Mouse (Mus musculus) liver, embryonic 11.5 days (tissue): Measurements from ENCODE around the gene Sept11. TPM values are rescaled to one million over a fixed set of nuclear protein-coding genes. Genes with fewer than 3 reads are reported as not detected.

Experiments used
- ATAC-seq: fragments of 200-750 bp; cut with Nextera tagmentation; replicated peaks from 2 replicates; pipeline ENCODE4 v1.8.0; 2017; ENCODE audit warnings: moderate number of reproducible peaks, mild to moderate bottlenecking, moderate TSS enrichment, moderate library complexity; ENCODE audit not compliant: low FRiP score
- DNase-seq: peaks from one replicate; pipeline ENCODE4 v3.0.0-alpha.2; 2017; ENCODE audit warnings: low spot score
- H3K27ac ChIP-seq: fragments of 300-500 bp; sonication (generic); 2 replicates; pipeline ENCODE4 v1.5.1; 2014; ENCODE audit warnings: mild to moderate bottlenecking, low read depth, low read length, control low read depth
- H3K27me3 ChIP-seq: fragments of 300-500 bp; sonication (generic); replicated peaks from 2 replicates; pipeline ENCODE4 v1.6.1; 2014; ENCODE audit warnings: low read length, mixed read lengths; ENCODE audit not compliant: control insufficient read depth, insufficient read depth
- H3K36me3 ChIP-seq: fragments of 300-500 bp; sonication (generic); 2 replicates; pipeline ENCODE4 v1.6.1; 2014; ENCODE audit warnings: mild to moderate bottlenecking, low read length, moderate library complexity, mixed read lengths; ENCODE audit not compliant: control insufficient read depth, insufficient read depth
- H3K4me1 ChIP-seq: fragments of 300-500 bp; sonication (generic); replicated peaks from 2 replicates; pipeline ENCODE4 v1.6.1; 2014; ENCODE audit warnings: low read length, mixed read lengths; ENCODE audit not compliant: control insufficient read depth, insufficient read depth
- H3K4me2 ChIP-seq: fragments of 300-500 bp; sonication (generic); 2 replicates; pipeline ENCODE4 v1.6.1; 2014; ENCODE audit warnings: mild to moderate bottlenecking, control low read depth, moderate library complexity
- H3K4me3 ChIP-seq: fragments of 300-500 bp; sonication (generic); 2 replicates; pipeline ENCODE4 v1.5.1; 2014; ENCODE audit warnings: low read depth, low read length, control low read depth
- H3K9ac ChIP-seq: fragments of 300-500 bp; sonication (generic); 2 replicates; pipeline ENCODE4 v1.6.1; 2014; ENCODE audit warnings: low read depth, low read length, control low read depth
- H3K9me3 ChIP-seq: fragments of 300-500 bp; sonication (generic); 2 replicates; pipeline ENCODE4 v1.6.1; 2016; ENCODE audit warnings: low read length, inconsistent platforms, mixed read lengths; ENCODE audit not compliant: control insufficient read depth
- WGBS: fragments of 180-500 bp; shearing (Covaris S2); extraction: QIAGEN DNeasy Blood & Tissue Kit; methylation state at CpG from one replicate; pipeline ENCODE4 v1.1.7; 2014; 5-methylcytosine and 5-hydroxymethylcytosine counted together
- polyA plus RNA-seq: library from polyadenylated mRNA; unstranded; fragments of >200 nt; fragmentation: Nextera tagmentation; extraction: Ambion mirVana; gene quantifications from 2 replicates; pipeline ENCODE4 v1.2.1, GENCODE M21; 2014

The Sept11 gene
- polyA plus RNA-seq, 1 experiment from 2014 or later: 89.0 TPM

DNA sequence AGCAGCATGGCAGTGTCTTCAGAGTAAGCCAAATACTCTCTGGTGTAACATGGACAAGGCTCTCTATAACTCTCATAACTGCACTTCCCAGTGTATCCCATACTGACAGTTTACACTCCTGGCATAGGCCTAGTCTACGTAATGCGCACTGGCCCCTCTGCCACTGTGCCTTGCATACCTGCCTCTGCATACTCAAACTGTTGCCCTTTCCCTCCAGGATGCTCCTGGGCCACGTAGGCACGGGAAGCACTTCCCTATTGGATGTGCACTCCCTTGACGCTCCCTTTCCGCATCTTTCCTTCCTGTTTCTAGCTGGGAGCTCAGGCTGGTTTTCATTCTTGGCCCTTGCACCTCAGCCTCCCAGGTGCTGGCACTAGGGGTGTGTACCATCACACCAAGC, 91.3 kb downstream of the Sept11 start:
- Histone ChIP-seq H3K4me2 (no peak overlapping the region), H3K4me1 (no peaks in the 10 kb centered on the region), H3K9ac (no peak overlapping the region), H3K36me3 (peaks cover 19% of the 10 kb centered on the region), H3K27me3 (no peaks in the 10 kb centered on the region), H3K9me3 (no peaks in the 10 kb centered on the region), H3K27ac (no peak overlapping the region), H3K4me3 (no peak overlapping the region)
- 94% methylated on average over 6 of the region's 6 CpGs for WGBS
- ATAC-seq (no peak), DNase-seq (no peak)

DNA sequence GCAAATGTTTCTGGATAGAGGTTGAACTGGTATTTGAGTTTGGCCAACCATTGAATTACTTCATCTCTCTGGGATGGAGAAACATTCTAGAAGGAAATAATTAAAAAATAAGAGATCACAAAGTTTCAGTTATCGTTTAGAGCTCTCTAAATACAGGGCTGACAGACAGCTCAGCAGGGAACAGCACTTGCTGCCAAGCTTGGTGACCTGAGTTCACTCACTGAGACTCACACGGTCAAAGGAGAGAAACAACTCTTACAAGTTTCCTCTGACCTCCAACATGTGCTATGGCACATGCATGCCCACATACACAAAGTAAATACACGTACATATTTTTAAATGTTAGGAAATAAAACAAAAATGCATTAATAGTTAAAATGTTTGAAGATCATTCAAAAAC, 96.4 kb downstream of the Sept11 start:
- H3K9me3 ChIP-seq: no peaks in the 10 kb centered on the region
- ATAC-seq (no peak), DNase-seq (no peak)
- H3K4me2 ChIP-seq: no peak overlapping the region
- no peaks in the 10 kb centered on the region for H3K4me1 ChIP-seq
- peaks cover 9% of the 10 kb centered on the region for H3K36me3 ChIP-seq
- no peak overlapping the region for H3K4me3 ChIP-seq
- H3K27ac ChIP-seq: no peak overlapping the region
- no peak overlapping the region for H3K9ac ChIP-seq
- no peaks in the 10 kb centered on the region for H3K27me3 ChIP-seq
- WGBS: 84% methylated on average over 3 of the region's 3 CpGs

DNA sequence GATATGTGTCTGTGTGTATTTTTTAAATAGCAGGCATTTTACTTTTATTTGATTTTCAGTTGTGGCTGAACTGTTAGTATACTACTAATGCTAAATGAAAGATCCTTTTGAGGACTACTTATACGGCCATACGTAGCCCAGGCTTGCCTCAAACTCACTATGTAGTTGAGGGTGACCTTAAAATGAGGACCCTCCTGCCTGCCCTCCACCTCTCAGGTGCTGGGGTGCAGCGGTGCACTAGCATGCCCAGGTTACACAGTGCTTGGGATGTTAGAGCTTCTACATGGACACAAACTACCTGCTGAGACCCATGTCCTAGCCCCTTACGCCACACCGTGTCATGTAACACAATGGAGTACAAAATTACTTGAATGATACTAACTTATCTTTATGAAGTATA, 97.2 kb downstream of the Sept11 start:
- peaks cover 7% of the 10 kb centered on the region for H3K36me3 ChIP-seq
- no peak overlapping the region for H3K4me3 ChIP-seq
- DNase-seq: no peak
- no peak for ATAC-seq
- H3K4me1 ChIP-seq: no peaks in the 10 kb centered on the region
- no peak overlapping the region for H3K4me2 ChIP-seq
- H3K9me3 ChIP-seq: no peaks in the 10 kb centered on the region
- 92% methylated on average over 5 of the region's 5 CpGs for WGBS
- no peak overlapping the region for H3K27ac ChIP-seq
- no peaks in the 10 kb centered on the region for H3K27me3 ChIP-seq
- H3K9ac ChIP-seq: no peak overlapping the region

DNA sequence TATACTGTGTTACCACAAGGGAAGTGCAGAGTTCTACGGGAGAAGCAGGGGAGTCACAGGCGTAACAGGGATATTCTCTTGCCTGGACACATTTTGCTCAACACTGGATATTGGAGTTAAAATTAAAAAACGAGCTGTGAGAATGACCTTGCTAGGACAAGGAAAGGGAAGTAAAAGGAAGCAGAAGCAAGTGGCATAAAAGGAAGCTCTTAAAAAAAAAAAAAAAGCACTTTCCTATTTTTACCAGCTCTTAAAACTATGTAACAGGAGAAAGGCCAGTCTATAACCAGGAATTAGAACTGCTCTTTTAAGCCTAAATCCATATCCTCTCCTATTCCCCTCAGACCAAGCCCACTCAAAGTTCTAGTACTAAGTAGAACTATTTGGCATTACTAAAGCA, 105.0 kb downstream of the Sept11 start:
- Histone ChIP-seq H3K4me3 (no peak overlapping the region), H3K27ac (no peak overlapping the region), H3K9ac (no peak overlapping the region), H3K27me3 (no peaks in the 10 kb centered on the region), H3K36me3 (peaks cover 17% of the 10 kb centered on the region), H3K4me1 (no peaks in the 10 kb centered on the region; the same call in 1 of the 2 replicates), H3K9me3 (no peaks in the 10 kb centered on the region), H3K4me2 (no peak overlapping the region)
- DNase-seq (no peak), ATAC-seq (no peak)
- 81% methylated on average over 3 of the region's 3 CpGs for WGBS

DNA sequence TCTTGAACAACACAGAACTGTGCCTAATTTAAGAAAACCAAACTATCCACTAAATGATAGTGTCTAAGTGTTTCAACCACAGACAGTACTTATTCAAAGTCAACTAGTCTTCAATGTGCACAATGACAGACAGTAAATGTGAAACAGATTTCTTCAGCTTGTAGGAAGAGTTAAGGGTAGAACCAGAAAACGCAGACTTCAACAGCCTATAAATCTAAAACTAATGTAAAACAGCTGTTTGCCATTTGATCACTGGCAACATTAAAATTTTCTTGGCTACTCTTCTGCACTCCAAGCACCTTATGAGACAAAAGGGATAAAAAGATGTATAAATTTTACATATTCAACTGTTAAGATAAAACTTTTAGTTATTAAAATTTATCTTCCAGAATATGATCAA, 107.9 kb downstream of the Sept11 start:
- peaks cover 3% of the 10 kb centered on the region; the same call in 1 of the 2 replicates for H3K4me1 ChIP-seq
- H3K9ac ChIP-seq: no peak overlapping the region
- no peak for DNase-seq
- no peak overlapping the region for H3K4me3 ChIP-seq
- WGBS: 74% methylated on average over 1 of the region's 1 CpGs
- no peak for ATAC-seq
- H3K9me3 ChIP-seq: no peaks in the 10 kb centered on the region
- H3K27ac ChIP-seq: no peak overlapping the region
- H3K4me2 ChIP-seq: no peak overlapping the region
- peaks cover 17% of the 10 kb centered on the region for H3K36me3 ChIP-seq
- no peaks in the 10 kb centered on the region for H3K27me3 ChIP-seq

DNA sequence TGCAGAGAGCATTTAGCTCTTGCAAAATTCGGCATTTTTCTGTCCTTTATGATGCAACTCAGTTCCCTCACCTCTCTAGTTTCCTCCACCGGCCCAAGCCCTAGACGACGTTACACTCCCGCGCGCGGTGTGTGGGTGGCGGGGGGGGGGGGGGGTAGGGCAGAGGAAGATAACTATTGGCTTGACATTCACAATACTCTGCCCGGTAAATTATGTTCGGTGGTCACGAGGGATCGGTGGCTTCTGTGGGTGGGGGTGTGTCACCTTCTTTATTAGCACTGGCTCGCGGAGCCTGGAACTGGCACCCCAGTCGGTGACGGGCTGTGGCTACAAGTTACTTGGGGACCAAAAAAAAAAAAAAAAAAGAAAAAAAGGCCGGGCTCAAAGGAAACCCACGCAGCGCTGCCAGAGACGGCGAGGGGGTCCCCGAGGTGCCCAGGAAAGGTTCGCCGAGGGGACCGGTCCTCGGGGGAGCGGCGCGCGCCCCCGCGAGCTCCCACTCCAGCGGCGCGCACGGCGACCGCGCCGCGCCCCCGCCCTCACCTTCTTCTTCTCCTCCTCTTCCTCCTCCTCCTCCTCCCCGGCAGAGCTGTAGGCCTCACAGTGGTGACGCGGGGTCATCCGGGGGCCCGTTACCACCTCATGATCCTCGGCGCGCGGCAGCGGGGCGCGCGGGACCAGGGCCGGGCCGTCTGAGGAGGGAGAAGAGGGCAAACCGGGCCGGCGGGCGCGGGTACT, 112.3 kb downstream of the Sept11 start:
- peak; percentile 69 for ATAC-seq
- Histone ChIP-seq H3K27me3 (no peaks in the 10 kb centered on the region), H3K4me2 (peak overlapping the region; percentile 90), H3K9ac (peak overlapping the region; percentile 91), H3K36me3 (peaks cover 5% of the 10 kb centered on the region; the same call in 1 of the 2 replicates), H3K9me3 (no peaks in the 10 kb centered on the region), H3K27ac (peak overlapping the region; percentile 93), H3K4me1 (peaks cover 3% of the 10 kb centered on the region; the same call in 1 of the 2 replicates), H3K4me3 (peak overlapping the region; percentile 90)
- WGBS: under 1% methylated on average over 56 of the region's 63 CpGs
- DNase-seq: peak; percentile 69

DNA sequence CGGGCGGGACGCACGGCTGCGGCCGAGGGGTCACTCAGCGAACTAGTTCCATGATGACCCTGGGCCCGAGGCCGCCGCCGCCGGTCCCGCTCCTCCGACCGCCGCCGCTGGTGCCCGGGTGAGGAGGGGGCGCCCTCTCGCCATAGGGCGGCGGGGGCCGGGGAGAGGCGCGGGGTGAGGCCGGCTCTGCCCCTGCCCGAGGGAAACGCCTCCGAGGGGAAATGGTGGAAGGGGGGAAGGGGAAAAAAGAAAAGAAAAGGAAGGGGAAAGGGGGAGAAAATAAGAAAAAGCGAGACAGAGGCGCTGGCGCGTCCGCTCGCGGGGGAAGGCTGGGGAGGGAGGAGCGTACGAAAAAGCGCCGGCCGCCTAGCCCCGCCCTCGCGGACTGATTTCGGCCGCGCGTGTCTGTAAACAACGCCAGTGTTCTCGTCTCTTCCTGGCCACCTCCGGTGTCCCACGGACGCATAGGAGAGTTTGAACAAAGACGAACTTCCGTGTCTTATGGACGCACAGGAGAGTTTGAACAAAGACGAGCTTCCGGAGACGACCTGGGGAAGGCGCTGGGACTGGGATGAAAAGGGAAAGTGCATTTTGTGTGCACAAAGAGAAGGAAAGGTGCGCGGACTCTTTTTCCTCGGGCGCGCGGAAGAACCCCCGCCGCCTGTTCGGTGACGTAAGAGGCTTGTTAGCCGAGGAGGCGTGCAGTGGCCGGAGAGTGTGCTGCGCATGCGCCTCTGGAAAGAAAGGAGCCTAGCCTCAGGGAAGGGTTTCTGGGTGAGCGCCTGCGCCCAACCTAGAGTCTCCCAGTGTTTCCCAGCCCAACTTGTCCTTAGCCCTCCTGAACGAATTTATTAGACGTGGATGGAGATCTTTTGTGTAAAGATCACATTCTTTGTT, 113.1 kb downstream of the Sept11 start, which contains the start of the genes Ccni and 2010109A12Rik:
Gene Ccni (minus strand): TSS at position 387 of the 897 bp plus-strand sequence.
Gene 2010109A12Rik (plus strand): TSS at position 410 of the 897 bp plus-strand sequence.
- under 1% methylated on average over 79 of the region's 79 CpGs for WGBS
- peaks cover 3% of the 10 kb centered on the region; the same call in 1 of the 2 replicates for H3K4me1 ChIP-seq
- peak within 1 kb of the TSS; percentile 93 for H3K27ac ChIP-seq

DNA sequence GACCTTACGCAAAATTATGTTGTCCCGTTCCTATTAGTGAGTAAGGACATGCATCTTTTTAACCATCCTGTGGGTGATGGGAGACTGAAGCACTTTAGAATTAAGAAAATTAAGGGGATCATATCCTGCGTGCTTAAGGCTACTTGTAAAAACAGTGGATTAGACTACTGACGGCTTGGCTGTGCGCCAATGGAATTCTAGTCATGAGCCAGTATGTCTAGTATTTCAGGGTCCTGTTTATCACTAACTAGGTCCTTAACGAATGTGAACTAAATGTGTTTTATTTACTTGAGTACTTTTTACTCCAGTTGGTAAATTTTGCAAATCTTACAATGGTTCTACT, 113.7 kb downstream of the Sept11 start:
- peaks cover 3% of the 10 kb centered on the region; the same call in 1 of the 2 replicates for H3K4me1 ChIP-seq
- WGBS: 10% methylated on average over 6 of the region's 6 CpGs
- H3K4me3 ChIP-seq: peak overlapping the region; percentile 90
- H3K27ac ChIP-seq: peak overlapping the region; percentile 93
- no peaks in the 10 kb centered on the region for H3K27me3 ChIP-seq
- no peak for DNase-seq
- peak; percentile 5; the same call in 1 of the 2 replicates for ATAC-seq
- peak overlapping the region; percentile 77 for H3K4me2 ChIP-seq
- peak overlapping the region; percentile 91 for H3K9ac ChIP-seq
- H3K9me3 ChIP-seq: no peaks in the 10 kb centered on the region
- H3K36me3 ChIP-seq: no peaks in the 10 kb centered on the region

More for the DNA sequence above, 113.1 kb downstream of the Sept11 start, which contains the start of the genes Ccni and 2010109A12Rik:
- H3K36me3 ChIP-seq: peaks cover 3% of the 10 kb centered on the region; the same call in 1 of the 2 replicates
- peak within 1 kb of the TSS; percentile 90 for H3K4me2 ChIP-seq
- peak within 1 kb of the TSS; percentile 90 for H3K4me3 ChIP-seq
- no peaks in the 10 kb centered on the region for H3K27me3 ChIP-seq
- no peaks in the 10 kb centered on the region for H3K9me3 ChIP-seq
- peak within 1 kb of the TSS; percentile 91 for H3K9ac ChIP-seq
- peak; percentile 92 for DNase-seq
- peak; percentile 94 for ATAC-seq
